Mouse (Mus musculus) neural tube, embryonic 15.5 days (tissue): ENCODE measurements around the gene Aox2. TPM values are rescaled to one million over a fixed set of nuclear protein-coding genes. Genes with fewer than 3 reads are reported as not detected.
"Not testable (repeated sequence)": the region's sequence is repeated elsewhere in the genome, so short reads cannot be mapped to it uniquely, and the experiment has no call there.

ENCODE experiments used
- ATAC-seq: fragments of 200-750 bp; cut with Nextera tagmentation; 2 replicates; pipeline ENCODE4 v1.8.0; 2017; ENCODE audit warnings: mild to moderate bottlenecking, moderate TSS enrichment, moderate library complexity; ENCODE audit not compliant: low FRiP score
- H3K27ac ChIP-seq: fragments of 300-500 bp; sonication (generic); replicated peaks from 2 replicates; pipeline ENCODE4 v1.5.1; 2015; ENCODE audit warnings: mild to moderate bottlenecking, inconsistent platforms
- H3K27me3 ChIP-seq: fragments of 300-500 bp; sonication (generic); replicated peaks from 2 replicates; pipeline ENCODE4 v1.6.1; 2015; ENCODE audit warnings: inconsistent platforms
- H3K36me3 ChIP-seq: fragments of 300-500 bp; sonication (generic); 2 replicates; pipeline ENCODE4 v1.6.1; 2015; ENCODE audit warnings: inconsistent platforms
- H3K4me1 ChIP-seq: fragments of 300-500 bp; sonication (generic); 2 replicates; pipeline ENCODE4 v1.6.1; 2015; ENCODE audit warnings: inconsistent platforms
- H3K4me2 ChIP-seq: fragments of 300-500 bp; sonication (generic); 2 replicates; pipeline ENCODE4 v1.6.1; 2015; ENCODE audit warnings: inconsistent platforms, mild to moderate bottlenecking, moderate library complexity
- H3K4me3 ChIP-seq: fragments of 300-500 bp; sonication (generic); replicated peaks from 2 replicates; pipeline ENCODE4 v1.5.1; 2015; ENCODE audit warnings: mild to moderate bottlenecking, inconsistent platforms
- H3K9ac ChIP-seq: fragments of 300-500 bp; sonication (generic); replicated peaks from 2 replicates; pipeline ENCODE4 v1.6.1; 2015; ENCODE audit warnings: mild to moderate bottlenecking, inconsistent platforms
- H3K9me3 ChIP-seq: fragments of 300-500 bp; sonication (generic); replicated peaks from 2 replicates; pipeline ENCODE4 v1.6.1; 2016; ENCODE audit warnings: inconsistent platforms
- WGBS: fragments of 180-500 bp; shearing (Covaris S2); methylation state at CpG from one replicate; pipeline ENCODE4 v1.1.7; 2015; ENCODE audit warnings: mixed read lengths; 5-methylcytosine and 5-hydroxymethylcytosine counted together
- polyA plus RNA-seq: library from polyadenylated mRNA; unstranded; fragments of >200 nt; fragmentation: Nextera tagmentation; extraction: Ambion mirVana; gene quantifications from 2 replicates; pipeline ENCODE4 v1.2.1, GENCODE M21; 2015

Aox2 gene
- polyA plus RNA-seq, 1 experiment from 2014 or later: 0.04 TPM

- Histone ChIP-seq H3K4me3 (no peak overlapping the region), H3K9ac (no peak overlapping the region), H3K36me3 (no peaks in the 10 kb centered on the region), H3K27ac (no peak overlapping the region), H3K9me3 (no peaks in the 10 kb centered on the region), H3K27me3 (no peaks in the 10 kb centered on the region), H3K4me1 (no peaks in the 10 kb centered on the region), H3K4me2 (no peak overlapping the region)
- no peak for ATAC-seq
- 71% methylated on average over 4 of the region's 4 CpGs for WGBS
These were observed 75.2 kb downstream of the Aox2 start for GRCm38 (mm10) chr1:58353238-58353893.

GRCm38 (mm10) chr1:58358958-58359901 lies 81.1 kb downstream of the Aox2 start:
- Histone ChIP-seq H3K36me3 (no peaks in the 10 kb centered on the region), H3K27me3 (no peaks in the 10 kb centered on the region), H3K9ac (no peak overlapping the region), H3K27ac (no peak overlapping the region), H3K4me1 (no peaks in the 10 kb centered on the region), H3K4me2 (no peak overlapping the region), H3K9me3 (no peaks in the 10 kb centered on the region), H3K4me3 (no peak overlapping the region)
- whole genome bisulfite sequencing: 65% methylated on average over 19 of the region's 19 CpGs
- ATAC-seq: no peak

- Histone ChIP-seq H3K4me1 (no peaks in the 10 kb centered on the region), H3K4me3 (no peak overlapping the region), H3K9ac (no peak overlapping the region), H3K27me3 (no peaks in the 10 kb centered on the region), H3K9me3 (no peaks in the 10 kb centered on the region), H3K27ac (no peak overlapping the region), H3K4me2 (no peak overlapping the region), H3K36me3 (no peaks in the 10 kb centered on the region)
- no peak for ATAC-seq
- WGBS: 72% methylated on average over 4 of the region's 4 CpGs
These were observed 84.2 kb downstream of the Aox2 start for GRCm38 (mm10) chr1:58362296-58362695.

GRCm38 (mm10) chr1:58364551-58364950 lies 86.4 kb downstream of the Aox2 start:
- Histone ChIP-seq H3K4me2 (no peak overlapping the region), H3K36me3 (no peaks in the 10 kb centered on the region), H3K9ac (no peak overlapping the region), H3K4me3 (no peak overlapping the region), H3K4me1 (no peaks in the 10 kb centered on the region), H3K27me3 (no peaks in the 10 kb centered on the region), H3K9me3 (no peaks in the 10 kb centered on the region), H3K27ac (no peak overlapping the region)
- 82% methylated on average over 12 of the region's 12 CpGs for WGBS
- ATAC-seq: no peak

GRCm38 (mm10) chr1:58365829-58366228 lies 87.7 kb downstream of the Aox2 start:
- H3K9me3 ChIP-seq: no peaks in the 10 kb centered on the region
- no peak overlapping the region for H3K27ac ChIP-seq
- H3K4me2 ChIP-seq: no peak overlapping the region
- no peaks in the 10 kb centered on the region for H3K4me1 ChIP-seq
- H3K9ac ChIP-seq: no peak overlapping the region
- 95% methylated on average over 3 of the region's 3 CpGs for WGBS
- no peak for ATAC-seq
- no peaks in the 10 kb centered on the region for H3K27me3 ChIP-seq
- no peaks in the 10 kb centered on the region for H3K36me3 ChIP-seq
- H3K4me3 ChIP-seq: no peak overlapping the region

- no peaks in the 10 kb centered on the region for H3K27me3 ChIP-seq
- WGBS: 83% methylated on average over 12 of the region's 12 CpGs
- H3K4me1 ChIP-seq: no peaks in the 10 kb centered on the region
- ATAC-seq: no peak
- H3K9ac ChIP-seq: no peak overlapping the region
- H3K36me3 ChIP-seq: no peaks in the 10 kb centered on the region
- no peak overlapping the region for H3K4me3 ChIP-seq
- H3K4me2 ChIP-seq: no peak overlapping the region
- no peaks in the 10 kb centered on the region for H3K9me3 ChIP-seq
- no peak overlapping the region for H3K27ac ChIP-seq
These were observed 88.8 kb downstream of the Aox2 start for GRCm38 (mm10) chr1:58366737-58367471.

GRCm38 (mm10) chr1:58369716-58370115 lies 91.6 kb downstream of the Aox2 start:
- WGBS: 84% methylated on average over 2 of the region's 2 CpGs
- Histone ChIP-seq H3K9ac (no peak overlapping the region), H3K27me3 (no peaks in the 10 kb centered on the region), H3K36me3 (no peaks in the 10 kb centered on the region), H3K9me3 (no peaks in the 10 kb centered on the region), H3K4me3 (no peak overlapping the region), H3K4me1 (no peaks in the 10 kb centered on the region), H3K4me2 (no peak overlapping the region), H3K27ac (no peak overlapping the region)
- ATAC-seq: no peak

GRCm38 (mm10) chr1:58374266-58374665 lies 96.1 kb downstream of the Aox2 start:
- not testable (repeated sequence) for H3K36me3 ChIP-seq, H3K4me3 ChIP-seq, ATAC-seq, H3K4me1 ChIP-seq, H3K9me3 ChIP-seq, H3K9ac ChIP-seq, H3K4me2 ChIP-seq, H3K27ac ChIP-seq, H3K27me3 ChIP-seq
- WGBS: 86% methylated on average over 2 of the region's 2 CpGs

GRCm38 (mm10) chr1:58375574-58376147 lies 97.5 kb downstream of the Aox2 start:
- no peak overlapping the region for H3K4me2 ChIP-seq
- no peak overlapping the region for H3K4me3 ChIP-seq
- H3K27ac ChIP-seq: no peak overlapping the region
- 76% methylated on average over 3 of the region's 3 CpGs for WGBS
- H3K9ac ChIP-seq: no peak overlapping the region
- ATAC-seq: no peak
- no peaks in the 10 kb centered on the region for H3K4me1 ChIP-seq
- H3K9me3 ChIP-seq: no peaks in the 10 kb centered on the region
- no peaks in the 10 kb centered on the region for H3K36me3 ChIP-seq
- H3K27me3 ChIP-seq: no peaks in the 10 kb centered on the region

GRCm38 (mm10) chr1:58382586-58383281 lies 104.6 kb downstream of the Aox2 start:
- H3K36me3 ChIP-seq: no peaks in the 10 kb centered on the region
- no peak overlapping the region for H3K9ac ChIP-seq
- no peak overlapping the region for H3K27ac ChIP-seq
- H3K9me3 ChIP-seq: no peaks in the 10 kb centered on the region
- H3K4me1 ChIP-seq: no peaks in the 10 kb centered on the region
- WGBS: 74% methylated on average over 5 of the region's 5 CpGs
- no peaks in the 10 kb centered on the region for H3K27me3 ChIP-seq
- H3K4me2 ChIP-seq: no peak overlapping the region
- no peak for ATAC-seq
- no peak overlapping the region for H3K4me3 ChIP-seq
